Mouse (Mus musculus): ENCODE results near the gene Serpina10.
A peak's percentile ranks its signal among the peaks of the same experiment; 100 is the strongest.
"Not testable (repeated sequence)": the region's sequence is repeated elsewhere in the genome, so short reads cannot be mapped to it uniquely, and the experiment has no call there.

Serpina10 gene

GRCm38 (mm10) chr12:103631203-103631612, at the start of gene Serpina10:
Serpina10 (minus strand) TSS chr12:103631444.
- DNase-seq: no peak

- not testable (repeated sequence) for DNase-seq
These were observed 48.6 kb upstream of the Serpina10 start for GRCm38 (mm10) chr12:103679853-103680252.

GRCm38 (mm10) chr12:103676039-103676438, 44.8 kb upstream of the Serpina10 start, which contains the start of gene Serpina16:
Serpina16 (minus strand) TSS chr12:103676139.
- DNase-seq: no peak

- no peak for DNase-seq
These were observed 41.9 kb upstream of the Serpina10 start for GRCm38 (mm10) chr12:103673179-103673578.

DNA sequence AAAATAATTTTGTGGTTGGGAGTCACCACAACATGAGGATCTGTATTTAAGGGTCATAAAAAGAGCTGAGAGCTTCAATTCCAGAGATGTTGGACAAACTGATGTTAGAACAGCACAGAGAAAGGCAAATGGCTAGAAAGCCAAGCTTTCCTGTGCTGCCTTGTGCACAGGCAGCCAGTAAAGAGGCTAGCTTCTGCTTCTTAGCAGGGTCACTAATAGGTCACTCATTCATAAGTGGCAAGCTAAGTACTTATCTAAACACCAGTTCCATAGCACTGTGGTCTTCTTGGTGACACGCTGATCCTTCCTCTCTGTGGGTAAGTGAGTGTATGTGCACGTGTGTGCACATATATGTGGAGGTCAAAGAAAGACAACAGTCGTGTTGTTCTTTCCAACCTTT, 40.2 kb upstream of the Serpina10 start:
- DNase-seq: no peak

DNA sequence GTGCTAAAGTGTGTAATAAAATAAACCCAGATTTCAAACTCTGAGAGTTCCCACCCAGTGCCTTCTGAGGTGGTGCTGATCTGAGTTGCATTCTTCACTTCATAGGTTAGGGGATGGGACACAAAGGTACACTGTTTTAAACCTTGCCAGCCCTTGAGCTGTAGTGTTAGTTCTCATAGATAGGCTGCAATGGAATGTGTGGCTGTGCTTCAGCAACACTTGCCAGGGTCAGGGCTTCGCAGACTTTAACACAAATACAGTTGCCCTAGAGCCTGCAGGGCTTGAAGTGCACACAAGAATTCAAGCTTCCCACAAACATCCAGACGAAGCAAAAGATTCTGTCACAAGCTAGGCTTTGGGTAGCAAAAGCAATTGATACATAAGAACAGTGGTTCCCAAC, 39.7 kb upstream of the Serpina10 start:
- no peak for DNase-seq

DNA sequence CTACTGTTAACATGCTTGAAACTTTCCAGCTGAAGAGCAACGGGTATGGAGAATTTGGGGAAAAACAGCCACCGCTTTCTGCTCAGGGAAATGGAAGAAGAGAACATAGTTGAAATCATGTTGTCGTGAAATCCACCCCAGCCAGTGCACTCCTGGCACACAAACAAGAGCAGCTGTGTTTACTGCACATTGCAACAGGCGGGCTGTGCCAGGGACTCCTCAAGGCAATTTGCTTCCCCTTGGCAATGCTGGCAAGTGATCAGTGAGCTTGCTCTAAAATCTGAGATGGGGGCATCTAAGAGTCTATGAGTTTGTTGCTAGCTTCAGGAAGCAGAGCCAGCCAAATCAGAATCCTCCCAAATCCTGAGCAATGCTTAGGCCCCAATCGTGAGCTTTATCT, 39.1 kb upstream of the Serpina10 start:
- no peak for DNase-seq

GRCm38 (mm10) chr12:103665286-103665685, 34.0 kb upstream of the Serpina10 start:
- DNase-seq: no peak

DNA sequence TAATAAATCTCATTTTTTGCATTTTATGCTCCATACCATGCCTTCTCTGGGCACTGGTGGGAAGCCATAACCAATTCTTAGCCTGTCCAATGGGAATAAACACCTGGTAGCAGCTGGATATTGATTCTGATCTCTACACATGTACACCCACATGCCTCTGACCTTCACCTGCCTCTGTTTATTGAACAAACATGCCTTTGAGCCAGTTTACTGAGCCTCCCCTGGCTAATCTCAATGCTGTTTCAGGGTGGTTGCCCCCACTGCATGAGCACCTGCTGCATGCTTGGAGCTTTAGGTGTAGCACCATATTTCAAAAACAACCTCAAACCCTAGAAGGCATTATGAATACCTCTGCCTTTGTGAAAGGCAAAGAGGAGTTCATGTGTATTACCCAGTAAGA, 30.8 kb upstream of the Serpina10 start:
- DNase-seq: not testable (repeated sequence)

DNA sequence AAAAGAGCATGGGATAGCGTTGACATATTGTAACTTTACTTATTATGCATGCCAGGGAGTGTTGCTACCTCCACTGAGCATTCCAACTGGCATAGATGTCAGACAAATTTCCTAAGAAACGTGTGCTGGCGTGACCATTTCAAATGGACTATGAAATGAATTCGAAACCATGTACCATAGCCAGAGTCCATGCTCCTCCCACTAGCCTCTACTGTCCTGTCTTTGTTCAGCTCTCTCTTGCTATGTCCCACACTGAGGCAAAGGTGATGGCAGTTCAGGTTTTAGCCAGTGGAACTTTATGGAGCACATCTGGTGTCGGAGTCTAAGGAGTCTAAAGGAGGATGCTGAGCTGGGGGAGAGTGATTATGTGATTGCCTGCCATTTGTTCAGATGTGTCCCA, 28.8 kb upstream of the Serpina10 start:
- DNase-seq: no peak

GRCm38 (mm10) chr12:103659171-103659570, 27.9 kb upstream of the Serpina10 start:
- no peak for DNase-seq

GRCm38 (mm10) chr12:103657991-103658390, 26.7 kb upstream of the Serpina10 start:
- DNase-seq: no peak

DNA sequence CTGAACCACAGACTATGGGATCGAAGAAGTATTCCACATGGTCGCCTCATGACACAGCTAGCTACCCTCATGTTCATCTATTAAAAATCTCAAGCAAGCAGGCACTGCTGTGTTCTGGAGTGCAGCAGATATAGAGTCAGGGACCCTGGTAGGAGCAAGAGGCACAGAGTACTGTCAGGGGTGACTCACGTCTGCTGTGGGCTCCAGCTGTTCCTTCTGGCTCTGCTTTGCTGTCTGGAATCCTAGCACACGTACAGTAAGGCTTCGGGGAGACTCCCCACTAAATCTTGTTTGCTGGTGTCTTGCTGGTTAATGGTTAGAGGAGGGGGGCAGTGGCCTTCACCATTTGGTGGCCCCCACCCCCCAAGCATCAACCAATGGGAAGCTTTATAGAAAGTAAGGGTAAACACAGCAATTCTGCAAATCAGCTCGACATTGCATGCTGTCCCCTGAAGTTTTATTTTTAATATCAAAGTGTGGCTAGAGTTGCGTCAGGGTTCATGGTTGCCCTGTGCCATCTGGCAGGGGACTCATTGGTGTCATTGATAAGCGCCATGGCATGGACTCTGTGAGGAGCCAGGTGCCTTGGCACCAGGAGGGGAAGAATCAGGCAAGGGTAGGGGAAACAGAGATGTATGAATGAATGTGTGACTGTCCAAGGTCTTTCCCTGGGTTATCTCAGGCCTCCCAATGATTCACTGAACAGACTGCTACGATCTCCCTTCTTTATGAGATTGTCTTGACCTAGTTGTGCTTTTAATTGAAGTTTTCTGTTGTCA, 25.8 kb upstream of the Serpina10 start, which contains the start of gene Serpina6:
Gene Serpina6, minus strand, starts transcription at position 365 of the 779 bp plus-strand sequence.
- no peak for DNase-seq

DNA sequence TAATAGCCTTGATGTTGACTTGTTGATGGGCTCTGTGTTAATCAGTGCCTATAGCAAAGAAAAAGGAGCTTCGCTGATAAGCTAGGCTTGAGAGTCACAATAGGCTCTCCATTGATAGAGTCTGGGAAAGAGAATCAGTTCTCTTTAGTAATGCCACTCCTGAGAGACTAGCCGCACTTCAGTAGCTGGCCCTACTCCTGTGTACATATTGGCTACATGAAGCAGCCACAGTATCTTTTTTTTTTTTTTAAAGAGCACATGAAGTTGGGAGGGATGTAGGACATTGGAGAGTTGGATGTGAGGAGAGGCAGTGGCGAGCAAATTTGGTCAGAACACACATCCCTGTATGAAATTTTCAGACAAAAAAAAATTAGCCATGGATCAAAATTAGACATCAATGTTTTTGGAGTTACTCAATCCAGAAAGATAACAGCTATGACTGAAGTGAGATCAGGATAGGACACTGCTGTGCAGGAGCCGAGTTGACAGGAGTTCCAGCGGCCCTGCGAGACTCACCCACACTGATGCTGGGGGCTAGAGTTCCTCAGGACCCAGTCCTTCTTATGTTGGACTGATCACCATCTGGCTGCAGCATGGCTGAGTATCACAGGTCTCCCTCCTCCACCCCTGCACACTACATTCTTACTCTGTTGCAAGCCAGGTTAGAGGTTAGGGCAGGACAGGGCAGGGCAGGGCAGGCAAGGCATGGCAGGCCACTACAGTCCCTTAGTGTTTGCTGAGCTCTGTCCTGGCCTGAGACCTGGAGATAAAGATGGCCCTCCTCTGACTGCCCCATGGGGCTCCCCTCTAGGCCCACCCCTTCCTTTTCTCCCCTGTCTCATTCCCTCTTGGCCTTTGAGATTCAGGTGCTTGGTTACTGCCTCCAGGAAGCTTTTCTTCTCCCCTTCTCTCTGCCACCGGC, 24.1 kb upstream of the Serpina10 start:
- no peak for DNase-seq

GRCm38 (mm10) chr12:103653836-103654235, 22.6 kb upstream of the Serpina10 start:
- no peak for DNase-seq

- no peak for DNase-seq
These were observed 15.1 kb upstream of the Serpina10 start for GRCm38 (mm10) chr12:103646314-103646713.

- no peak for DNase-seq
These were observed 13.4 kb upstream of the Serpina10 start for GRCm38 (mm10) chr12:103644601-103645000.

DNA sequence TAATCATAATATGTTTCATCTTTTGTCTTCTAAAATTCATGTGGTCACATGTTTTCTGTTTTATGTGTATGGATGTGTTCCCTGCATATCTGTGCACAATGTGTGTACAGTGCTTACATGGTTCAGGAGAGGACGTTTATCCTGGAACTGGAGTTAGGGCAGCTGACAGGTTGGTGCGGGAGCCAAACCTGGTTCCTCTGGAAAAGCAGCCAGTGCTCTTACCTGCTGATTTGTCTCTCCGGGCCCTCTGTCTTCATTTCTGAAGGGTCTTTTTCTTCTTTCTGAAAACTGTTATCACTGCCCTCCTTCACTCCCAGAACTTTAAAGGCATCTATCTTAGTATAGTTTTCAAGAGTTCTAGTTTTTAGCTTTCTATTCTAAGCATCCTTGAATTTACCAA, 12.6 kb upstream of the Serpina10 start:
- no peak for DNase-seq

DNA sequence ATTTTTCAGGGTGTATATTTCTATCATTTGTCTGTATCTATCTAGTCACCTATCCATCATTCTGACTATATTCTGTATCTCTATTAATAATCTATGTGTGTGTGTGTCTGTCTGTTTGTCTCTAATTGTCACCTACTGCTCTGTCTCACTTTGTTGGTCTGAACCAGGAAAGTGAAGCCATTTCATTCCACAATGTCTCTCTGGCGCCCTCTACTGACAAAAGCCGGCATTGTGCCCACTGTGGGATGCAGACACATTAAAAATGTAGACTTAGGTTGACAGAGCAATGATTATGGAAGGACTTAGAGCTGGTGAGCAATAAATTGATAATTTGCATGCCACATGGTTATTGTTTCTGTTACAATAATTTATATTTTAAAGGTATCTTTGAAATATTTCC, 12.1 kb upstream of the Serpina10 start:
- DNase-seq: peak; percentile 24

DNA sequence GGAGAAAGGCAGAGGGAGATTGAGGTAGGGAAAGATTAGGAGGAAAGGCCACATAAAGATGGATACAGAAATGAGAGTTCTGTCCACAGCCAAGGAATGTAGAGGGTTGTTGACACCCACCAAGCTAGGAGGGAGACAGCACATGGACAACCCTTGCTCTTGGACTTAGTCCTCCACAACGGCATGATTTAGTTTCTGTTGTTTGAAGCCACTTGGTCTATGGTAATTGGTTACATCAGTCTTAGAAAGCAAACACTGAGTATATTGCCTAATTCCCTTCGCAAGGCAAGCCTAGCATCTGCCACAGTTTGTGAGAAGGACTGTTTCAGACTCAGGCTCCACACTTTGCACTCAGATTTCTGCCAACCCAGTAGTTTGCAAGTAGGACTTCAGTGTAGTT, 4.6 kb upstream of the Serpina10 start:
- no peak for DNase-seq

DNA sequence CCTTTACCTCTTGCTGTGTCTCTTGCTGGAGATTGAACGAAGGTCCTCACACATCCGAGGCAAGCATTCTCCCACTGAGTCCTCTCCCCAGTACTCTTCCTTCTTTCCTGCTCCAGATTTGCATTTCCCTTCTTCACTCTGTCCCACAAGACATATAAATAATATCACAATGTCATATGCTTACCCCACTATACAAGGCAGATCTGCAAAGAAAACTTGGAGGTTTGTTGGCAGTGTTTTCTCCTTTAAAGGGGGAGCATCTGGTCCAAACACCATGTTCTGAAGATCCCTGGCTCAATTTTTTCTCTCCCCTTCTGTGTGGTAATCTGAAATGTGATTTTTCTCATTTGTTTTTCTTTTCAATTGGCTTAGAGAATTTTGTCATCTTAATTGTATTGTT, 3.2 kb upstream of the Serpina10 start:
- no peak for DNase-seq

DNA sequence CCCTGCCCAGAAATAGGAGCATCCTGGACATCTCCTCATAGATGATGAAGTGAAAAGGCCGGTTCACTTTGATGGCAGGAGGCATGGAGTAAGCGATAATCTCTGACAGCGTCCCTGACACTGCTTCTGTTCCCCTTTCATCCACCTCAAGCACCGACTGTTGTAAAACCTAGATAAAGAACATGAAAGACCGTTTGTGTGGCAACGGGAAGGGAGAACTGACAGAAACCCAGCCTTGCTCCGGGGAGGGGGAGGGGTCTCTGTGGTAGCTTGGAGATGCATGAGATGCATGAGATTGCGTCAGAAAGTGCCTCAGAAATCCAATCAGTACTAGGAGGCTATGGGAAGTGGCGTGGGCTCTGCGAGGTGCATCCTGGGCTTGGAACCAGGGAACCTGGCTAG, 14.4 kb downstream of the Serpina10 start:
- no peak for DNase-seq

- DNase-seq: no peak
These were observed 15.5 kb downstream of the Serpina10 start for GRCm38 (mm10) chr12:103615734-103616133.

GRCm38 (mm10) chr12:103615141-103615540, 16.1 kb downstream of the Serpina10 start:
- DNase-seq: no peak

Data from cerebellum, adult 9-11 months (tissue).